Mouse (Mus musculus): ENCODE measurements at regions not wholly inside any gene's neighbourhood (a gene's known extent, or its start where the extent isn't known, plus 50 kb on each side); places are given as distances from the start of the nearest gene placed in this dataset.

GRCm38 (mm10) chr11:22617204-22617874 is 105.5 kb downstream of the Tmem17 start:
- peak; percentile 52 for DNase-seq (ENCODE audit: low read depth, low spot score)

- no peak for DNase-seq (ENCODE audit: low read depth, low spot score)
Observed at GRCm38 (mm10) chr11:22620912-22621705, 109.2 kb downstream of the Tmem17 start.

GRCm38 (mm10) chr11:22621868-22622267 is 110.0 kb downstream of the Tmem17 start:
- DNase-seq (ENCODE audit: low read depth, low spot score): no peak

GRCm38 (mm10) chr11:22622496-22622997 is 110.7 kb downstream of the Tmem17 start:
- DNase-seq (ENCODE audit: low read depth, low spot score): no peak

- no peak for DNase-seq (ENCODE audit: low read depth, low spot score)
Observed at GRCm38 (mm10) chr11:22626407-22626806, 114.5 kb downstream of the Tmem17 start.

GRCm38 (mm10) chr11:22628497-22628896 is 116.6 kb downstream of the Tmem17 start:
- DNase-seq (ENCODE audit: low read depth, low spot score): no peak

- DNase-seq (ENCODE audit: low read depth, low spot score): no peak
Observed at GRCm38 (mm10) chr11:22628979-22629378, 117.1 kb downstream of the Tmem17 start.

GRCm38 (mm10) chr11:22629581-22629980 is 117.7 kb downstream of the Tmem17 start:
- DNase-seq (ENCODE audit: low read depth, low spot score): no peak

- DNase-seq (ENCODE audit: low read depth, low spot score): no peak
Observed at GRCm38 (mm10) chr11:22629991-22630390, 118.1 kb downstream of the Tmem17 start.

GRCm38 (mm10) chr11:22630982-22631381 is 119.1 kb downstream of the Tmem17 start:
- no peak for DNase-seq (ENCODE audit: low read depth, low spot score)

GRCm38 (mm10) chr11:22631606-22632313 is 119.9 kb downstream of the Tmem17 start:
- no peak for DNase-seq (ENCODE audit: low read depth, low spot score)

GRCm38 (mm10) chr11:22632314-22632700 is 120.4 kb downstream of the Tmem17 start:
- no peak for DNase-seq (ENCODE audit: low read depth, low spot score)

- DNase-seq (ENCODE audit: low read depth, low spot score): no peak
Observed at GRCm38 (mm10) chr11:22632988-22633387, 121.1 kb downstream of the Tmem17 start.

- DNase-seq (ENCODE audit: low read depth, low spot score): no peak
Observed at GRCm38 (mm10) chr11:22633961-22634360, 122.1 kb downstream of the Tmem17 start.

- no peak for DNase-seq (ENCODE audit: low read depth, low spot score)
Observed at GRCm38 (mm10) chr11:22635021-22635420, 123.1 kb downstream of the Tmem17 start.

GRCm38 (mm10) chr11:22636321-22636720 is 124.4 kb downstream of the Tmem17 start:
- DNase-seq (ENCODE audit: low read depth, low spot score): no peak

- DNase-seq (ENCODE audit: low read depth, low spot score): no peak
Observed at GRCm38 (mm10) chr11:22636761-22637557, 125.1 kb downstream of the Tmem17 start.

GRCm38 (mm10) chr11:22638171-22638570 is 126.3 kb downstream of the Tmem17 start:
- no peak for DNase-seq (ENCODE audit: low read depth, low spot score)

- no peak for DNase-seq (ENCODE audit: low read depth, low spot score)
Observed at GRCm38 (mm10) chr11:22638700-22639099, 126.8 kb downstream of the Tmem17 start.

- DNase-seq (ENCODE audit: low read depth, low spot score): no peak
Observed at GRCm38 (mm10) chr11:22640371-22640990, 128.6 kb downstream of the Tmem17 start.

- no peak for DNase-seq (ENCODE audit: low read depth, low spot score)
Observed at GRCm38 (mm10) chr11:22641450-22641849, 129.6 kb downstream of the Tmem17 start.
